Mouse (Mus musculus) erythroblast, embryonic 14.5 days (primary cell): ENCODE data around the gene Phldb1.

Experiments
- GATA1 ChIP-seq: IDR thresholded peaks from 2 replicates; pipeline ENCODE4 v1.6.1; 2012; ENCODE audit warnings: low read length, inconsistent platforms, mixed read lengths
- TAL1 ChIP-seq: IDR thresholded peaks from 3 replicates; pipeline ENCODE4 v1.6.1; 2012; ENCODE audit warnings: low read length, inconsistent platforms, mixed read lengths

DNA sequence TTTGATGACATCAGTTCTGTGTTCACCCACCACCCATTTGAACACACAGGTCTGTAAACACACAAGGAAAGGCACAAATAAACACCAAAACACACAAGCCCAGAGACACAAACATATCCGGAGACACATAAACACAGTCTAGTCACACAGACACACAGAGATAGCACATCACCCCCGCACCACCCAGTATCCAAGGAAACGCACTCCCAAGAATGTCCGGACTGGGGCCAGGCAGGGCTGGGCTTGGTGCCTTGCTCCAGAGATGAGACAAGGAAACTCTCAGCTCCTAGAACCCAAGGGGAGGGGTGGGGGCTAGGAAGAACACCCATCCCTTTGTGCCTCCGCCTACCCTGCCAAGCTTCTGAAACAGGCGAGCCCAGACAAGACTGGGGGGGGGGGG lies 10.8 kb downstream of the Phldb1 start:
- TF ChIP-seq TAL1 (no peak), GATA1 (no peak)
